Mouse (Mus musculus): Measurements from ENCODE around the gene Bbs1.

- TF ChIP-seq POLR2A (IDR thresholded peaks at IDR 0.05; ENCODE audit: borderline replicate concordance, extremely low read depth, low read depth, low read length) (no peak), CTCF (IDR thresholded peaks at IDR 0.05; ENCODE audit: insufficient read depth, low read length) (no peak)
Measured at GRCm38 (mm10) chr19:4889791-4890190, 16.6 kb downstream of the Bbs1 start.
